Mouse (Mus musculus): ENCODE measurements around the gene Olfr632. TPM values are rescaled to one million over a fixed set of nuclear protein-coding genes. Genes with fewer than 3 reads are reported as not detected.

Gene Olfr632
- not detected in 2 replicates for polyA plus RNA-seq (2012; ENCODE audit: low replicate concordance)

GRCm38 (mm10) chr7:103934264-103934663, at the start of gene Olfr632:
TSS of gene Olfr632 (plus strand) at chr7:103934347.

DNA sequence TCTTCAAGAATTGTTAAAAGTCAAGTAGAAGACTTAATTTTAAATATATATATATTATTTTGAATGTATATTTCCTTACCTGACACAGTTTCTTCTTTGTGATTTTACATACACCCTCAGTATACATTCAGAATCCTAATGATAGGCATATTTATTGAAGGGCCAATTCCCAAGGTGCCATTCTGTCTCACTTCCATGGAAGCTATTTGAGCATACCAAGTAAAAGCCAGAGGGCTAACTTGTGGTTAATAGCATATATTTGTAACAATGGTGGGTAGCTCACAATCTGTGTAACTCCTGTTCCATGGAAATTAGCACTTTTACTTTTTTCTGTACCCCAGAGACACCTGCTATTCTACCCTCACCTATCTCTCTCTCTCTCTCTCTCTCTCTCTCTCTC, 48.0 kb upstream of the Olfr632 start, which contains the start of gene Olfr66:
Gene Olfr66 (minus strand): TSS at position 101 of the 400 bp plus-strand sequence.

DNA sequence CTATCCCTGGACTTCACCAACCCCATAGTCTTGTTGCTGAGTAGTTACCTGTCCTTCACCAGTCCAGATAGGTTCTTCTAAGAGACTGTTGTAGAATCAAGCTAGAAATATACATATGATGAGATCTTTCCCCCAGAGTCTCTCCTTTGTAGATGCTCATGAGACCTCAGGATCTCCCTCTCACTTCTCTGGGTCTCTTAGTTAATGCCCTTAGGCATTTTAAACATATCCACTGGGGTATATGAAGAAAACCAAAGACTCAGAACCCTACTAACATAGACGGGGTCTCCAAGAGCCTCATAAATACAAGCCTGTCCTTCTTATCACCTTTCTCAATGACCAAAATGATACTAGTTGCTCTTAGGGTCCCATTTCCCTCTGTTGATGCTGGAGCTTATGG, 39.8 kb upstream of the Olfr632 start, which contains the start of gene Olfr64:
Gene Olfr64 (minus strand): TSS at position 101 of the 400 bp plus-strand sequence.

DNA sequence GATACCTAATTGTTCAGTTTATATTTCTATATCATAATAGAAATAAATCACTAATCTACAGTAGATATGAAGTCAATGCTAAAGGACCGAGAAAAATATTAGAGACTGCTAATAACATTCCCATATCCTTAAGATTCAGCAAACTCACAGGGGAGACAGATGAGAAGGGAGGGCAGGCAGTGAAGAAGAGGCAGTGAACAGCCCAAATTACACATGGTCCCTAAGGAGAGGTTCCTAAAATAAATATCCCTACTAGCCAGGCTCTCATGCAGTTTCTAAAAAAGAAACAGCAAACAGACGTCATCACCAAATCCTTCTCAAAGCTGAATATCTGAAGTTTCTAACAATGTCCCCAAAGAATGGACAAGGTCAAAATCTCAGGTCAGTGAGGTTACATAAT, 31.0 kb upstream of the Olfr632 start, which contains the start of gene Olfr65:
Gene Olfr65 (plus strand): TSS at position 301 of the 400 bp plus-strand sequence.

DNA sequence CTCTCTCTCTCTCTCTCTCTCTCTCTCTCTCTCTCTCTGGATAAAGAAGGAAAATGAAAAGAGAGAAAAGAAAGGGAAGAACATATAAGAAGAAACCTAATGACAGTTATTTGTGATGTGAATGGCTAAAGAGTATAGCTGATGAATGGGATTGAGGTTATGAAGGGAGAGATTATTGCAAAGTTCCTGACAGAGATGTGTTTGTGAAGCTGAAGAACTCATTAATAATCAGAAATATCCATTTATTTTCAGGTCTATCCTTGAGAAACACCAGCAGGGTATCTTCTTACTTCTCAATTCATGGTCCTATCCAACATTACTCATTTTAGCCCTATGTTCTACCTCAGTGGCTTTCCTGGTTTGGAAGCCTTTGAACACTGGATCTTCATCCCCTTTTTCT, 5.6 kb upstream of the Olfr632 start, which contains the start of gene Olfr631:
Gene Olfr631 (plus strand): TSS at position 301 of the 400 bp plus-strand sequence.

DNA sequence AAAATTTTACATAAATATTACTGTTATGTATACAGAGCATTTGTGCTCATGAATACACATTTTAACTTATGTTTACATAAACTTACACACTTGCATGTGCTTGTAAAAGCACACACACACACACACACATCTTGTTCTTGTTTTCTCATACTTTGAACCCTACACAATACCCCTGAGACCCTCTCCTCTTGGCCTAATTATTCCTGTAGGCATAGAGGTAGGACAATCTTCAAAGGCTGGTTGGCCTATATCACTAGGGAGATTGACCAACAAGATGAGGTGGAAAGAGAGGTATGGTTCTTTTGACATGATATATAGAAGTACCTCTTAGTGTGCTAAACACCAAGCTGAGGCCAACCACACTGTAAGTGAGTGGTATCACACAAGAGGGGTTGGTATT, 10.0 kb downstream of the Olfr632 start, which contains the start of gene Olfr633:
Gene Olfr633 (plus strand): TSS at position 301 of the 400 bp plus-strand sequence.

GRCm38 (mm10) chr7:103970852-103971251, 36.7 kb downstream of the Olfr632 start, which contains the start of gene Olfr635:
TSS of gene Olfr635 (plus strand) at chr7:103971152.

Other genes starting within 250 kb of the Olfr632 start
- gene Olfr243, start 219.7 kb upstream of the Olfr632 start, polyA plus RNA-seq (2012; ENCODE audit: low replicate concordance), result not detected in 2 replicates
- gene Olfr628, start 204.0 kb upstream of the Olfr632 start, polyA plus RNA-seq (2012; ENCODE audit: low replicate concordance), result not detected in 2 replicates
- gene Olfr629, start 189.4 kb upstream of the Olfr632 start, polyA plus RNA-seq (2012; ENCODE audit: low replicate concordance), result not detected in 2 replicates
- gene Olfr630, start 177.0 kb upstream of the Olfr632 start, polyA plus RNA-seq (2012; ENCODE audit: low replicate concordance), result not detected in 2 replicates
- gene Olfr69, start 162.8 kb upstream of the Olfr632 start, polyA plus RNA-seq (2012; ENCODE audit: low replicate concordance), result not detected in 2 replicates
- gene Olfr68, start 154.6 kb upstream of the Olfr632 start, polyA plus RNA-seq (2012; ENCODE audit: low replicate concordance), result not detected in 2 replicates
- gene Olfr67, start 142.5 kb upstream of the Olfr632 start, polyA plus RNA-seq (2012; ENCODE audit: low replicate concordance), result not detected in 2 replicates
- 80.8 and 4,115 TPM in 2 replicates for gene Hbb-bt, start 120.4 kb upstream of the Olfr632 start, polyA plus RNA-seq (2012; ENCODE audit: low replicate concordance)
- 6,525 and 69,736 TPM in 2 replicates for gene Hbb-bs, start 106.3 kb upstream of the Olfr632 start, polyA plus RNA-seq (2012; ENCODE audit: low replicate concordance)
- gene Hbb-bh2, start 93.8 kb upstream of the Olfr632 start, polyA plus RNA-seq (2012; ENCODE audit: low replicate concordance), result not detected in 2 replicates
- gene Hbb-bh1, start 91.2 kb upstream of the Olfr632 start, polyA plus RNA-seq (2012; ENCODE audit: low replicate concordance), result not detected in 2 replicates
- not detected in 2 replicates for gene Hbb-y, start 81.1 kb upstream of the Olfr632 start, polyA plus RNA-seq (2012; ENCODE audit: low replicate concordance)
- 0.15 TPM in 1 of 2 replicates, not detected in the other for gene Olfr66, start 48.1 kb upstream of the Olfr632 start, polyA plus RNA-seq (2012; ENCODE audit: low replicate concordance)
- not detected in 2 replicates for gene Olfr64, start 39.9 kb upstream of the Olfr632 start, polyA plus RNA-seq (2012; ENCODE audit: low replicate concordance)
- not detected in 2 replicates for gene Olfr65, start 30.9 kb upstream of the Olfr632 start, polyA plus RNA-seq (2012; ENCODE audit: low replicate concordance)
- not detected in 2 replicates for gene Olfr631, start 5.5 kb upstream of the Olfr632 start, polyA plus RNA-seq (2012; ENCODE audit: low replicate concordance)
- gene Olfr633, start 10.1 kb downstream of the Olfr632 start, polyA plus RNA-seq (2012; ENCODE audit: low replicate concordance), result not detected in 2 replicates
- 0.02 and 0.03 TPM in 2 replicates for gene Olfr635, start 36.8 kb downstream of the Olfr632 start, polyA plus RNA-seq (2012; ENCODE audit: low replicate concordance)
- gene Olfr638, start 64.4 kb downstream of the Olfr632 start, polyA plus RNA-seq (2012; ENCODE audit: low replicate concordance), result not detected in 2 replicates
- not detected in 2 replicates for gene Olfr639, start 83.0 kb downstream of the Olfr632 start, polyA plus RNA-seq (2012; ENCODE audit: low replicate concordance)
- gene Olfr640, start 91.2 kb downstream of the Olfr632 start, polyA plus RNA-seq (2012; ENCODE audit: low replicate concordance), result not detected in 2 replicates
- gene Olfr641, start 101.1 kb downstream of the Olfr632 start, polyA plus RNA-seq (2012; ENCODE audit: low replicate concordance), result not detected in 2 replicates
- not detected in 2 replicates for gene Olfr642, start 118.3 kb downstream of the Olfr632 start, polyA plus RNA-seq (2012; ENCODE audit: low replicate concordance)
- 0.04 TPM in 1 of 2 replicates, not detected in the other for gene 4930516K23Rik, start 127.1 kb downstream of the Olfr632 start, polyA plus RNA-seq (2012; ENCODE audit: low replicate concordance)
- gene Olfr644, start 137.5 kb downstream of the Olfr632 start, polyA plus RNA-seq (2012; ENCODE audit: low replicate concordance), result not detected in 2 replicates
- gene Olfr645, start 151.1 kb downstream of the Olfr632 start, polyA plus RNA-seq (2012; ENCODE audit: low replicate concordance), result not detected in 2 replicates
- not detected in 2 replicates for gene Olfr646, start 170.5 kb downstream of the Olfr632 start, polyA plus RNA-seq (2012; ENCODE audit: low replicate concordance)
- gene Ubqln5, start 195.5 kb downstream of the Olfr632 start, polyA plus RNA-seq (2012; ENCODE audit: low replicate concordance), result not detected in 2 replicates
- not detected in 2 replicates for gene Olfr643, start 203.1 kb downstream of the Olfr632 start, polyA plus RNA-seq (2012; ENCODE audit: low replicate concordance)
- gene Ubqln3, start 208.9 kb downstream of the Olfr632 start, polyA plus RNA-seq (2012; ENCODE audit: low replicate concordance), result not detected in 2 replicates
- not detected in 2 replicates for gene Ubqlnl, start 216.2 kb downstream of the Olfr632 start, polyA plus RNA-seq (2012; ENCODE audit: low replicate concordance)
- not detected in 2 replicates for gene Olfm5, start 230.5 kb downstream of the Olfr632 start, polyA plus RNA-seq (2012; ENCODE audit: low replicate concordance)
- not detected in 2 replicates for gene Olfr648, start 249.0 kb downstream of the Olfr632 start, polyA plus RNA-seq (2012; ENCODE audit: low replicate concordance)